Mouse (Mus musculus) liver, adult (tissue): ENCODE results near the gene Rap1gap.

Source experiments
- GATA4 ChIP-seq: IDR thresholded peaks from 2 replicates; pipeline ENCODE4 v1.6.1; 2014; ENCODE audit warnings: mild to moderate bottlenecking, low read length; ENCODE audit not compliant: insufficient replicate concordance

Gene Rap1gap

GRCm38 (mm10) chr4:137733459-137733858 is 68.9 kb downstream of the Rap1gap start:
- no peak for TF ChIP-seq GATA4

- TF ChIP-seq GATA4: no peak
These were observed 71.7 kb downstream of the Rap1gap start for GRCm38 (mm10) chr4:137736220-137736701.

- TF ChIP-seq GATA4: no peak
These were observed 73.2 kb downstream of the Rap1gap start for GRCm38 (mm10) chr4:137737760-137738159.

GRCm38 (mm10) chr4:137739151-137739923 is 74.8 kb downstream of the Rap1gap start:
- no peak for TF ChIP-seq GATA4

- TF ChIP-seq GATA4: no peak
These were observed 75.8 kb downstream of the Rap1gap start for GRCm38 (mm10) chr4:137740350-137740749.

GRCm38 (mm10) chr4:137743791-137744190 is 79.3 kb downstream of the Rap1gap start:
- no peak for TF ChIP-seq GATA4

GRCm38 (mm10) chr4:137744433-137744918 is 80.0 kb downstream of the Rap1gap start:
- TF ChIP-seq GATA4: no peak

GRCm38 (mm10) chr4:137747091-137747490 is 82.6 kb downstream of the Rap1gap start:
- TF ChIP-seq GATA4: no peak

GRCm38 (mm10) chr4:137747590-137747989 is 83.1 kb downstream of the Rap1gap start:
- no peak for TF ChIP-seq GATA4

- no peak for TF ChIP-seq GATA4
These were observed 84.2 kb downstream of the Rap1gap start for GRCm38 (mm10) chr4:137748726-137749125.

GRCm38 (mm10) chr4:137749680-137750079 is 85.2 kb downstream of the Rap1gap start:
- no peak for TF ChIP-seq GATA4

GRCm38 (mm10) chr4:137750121-137750520 is 85.6 kb downstream of the Rap1gap start:
- TF ChIP-seq GATA4: no peak

- TF ChIP-seq GATA4: no peak
These were observed 86.8 kb downstream of the Rap1gap start for GRCm38 (mm10) chr4:137751310-137751709.

- no peak for TF ChIP-seq GATA4
These were observed 87.2 kb downstream of the Rap1gap start for GRCm38 (mm10) chr4:137751717-137752116.

- no peak for TF ChIP-seq GATA4
These were observed 87.9 kb downstream of the Rap1gap start for GRCm38 (mm10) chr4:137752471-137752870.

GRCm38 (mm10) chr4:137753199-137753598 is 88.7 kb downstream of the Rap1gap start:
- TF ChIP-seq GATA4: no peak

- TF ChIP-seq GATA4: no peak
These were observed 89.9 kb downstream of the Rap1gap start for GRCm38 (mm10) chr4:137754446-137754845.
